Mouse (Mus musculus): ENCODE measurements around the gene Rcsd1. TPM values are rescaled to one million over a fixed set of nuclear protein-coding genes. Genes with fewer than 3 reads are reported as not detected.
"Not testable (repeated sequence)": the region's sequence is repeated elsewhere in the genome, so short reads cannot be mapped to it uniquely, and the experiment has no call there.

Gene Rcsd1
- polyA plus RNA-seq, 1 experiment = 13.2 TPM

- no peak for DNase-seq (ENCODE audit: low spot score)
Measured at GRCm38 (mm10) chr1:165689845-165690244, 19.7 kb downstream of the Rcsd1 start.

- no peak for DNase-seq (ENCODE audit: low spot score)
Measured at GRCm38 (mm10) chr1:165687861-165688260, 21.7 kb downstream of the Rcsd1 start.

- no peak for DNase-seq (ENCODE audit: low spot score)
Measured at GRCm38 (mm10) chr1:165686963-165687362, 22.6 kb downstream of the Rcsd1 start.

GRCm38 (mm10) chr1:165686349-165686748, 23.2 kb downstream of the Rcsd1 start:
- DNase-seq (ENCODE audit: low spot score) = no peak

GRCm38 (mm10) chr1:165684261-165685203, 25.0 kb downstream of the Rcsd1 start:
- DNase-seq (ENCODE audit: low spot score) = no peak

GRCm38 (mm10) chr1:165682056-165682853, 27.3 kb downstream of the Rcsd1 start:
- DNase-seq (ENCODE audit: low spot score) = no peak

GRCm38 (mm10) chr1:165681045-165681794, 28.3 kb downstream of the Rcsd1 start:
- no peak for DNase-seq (ENCODE audit: low spot score)

GRCm38 (mm10) chr1:165680086-165680485, 29.5 kb downstream of the Rcsd1 start:
- not testable (repeated sequence) for DNase-seq (ENCODE audit: low spot score)

- DNase-seq (ENCODE audit: low spot score) = no peak
Measured at GRCm38 (mm10) chr1:165679618-165679997, 29.9 kb downstream of the Rcsd1 start.

GRCm38 (mm10) chr1:165678861-165679617, 30.5 kb downstream of the Rcsd1 start:
- no peak for DNase-seq (ENCODE audit: low spot score)

- no peak for DNase-seq (ENCODE audit: low spot score)
Measured at GRCm38 (mm10) chr1:165677558-165677957, 32.0 kb downstream of the Rcsd1 start.

- DNase-seq (ENCODE audit: low spot score) = no peak
Measured at GRCm38 (mm10) chr1:165676993-165677392, 32.6 kb downstream of the Rcsd1 start.

GRCm38 (mm10) chr1:165675167-165675566, 34.4 kb downstream of the Rcsd1 start:
- DNase-seq (ENCODE audit: low spot score) = no peak

- DNase-seq (ENCODE audit: low spot score) = no peak
Measured at GRCm38 (mm10) chr1:165672355-165672754, 37.2 kb downstream of the Rcsd1 start.

GRCm38 (mm10) chr1:165670056-165670455, 39.5 kb downstream of the Rcsd1 start:
- DNase-seq (ENCODE audit: low spot score) = no peak

- DNase-seq (ENCODE audit: low spot score) = no peak
Measured at GRCm38 (mm10) chr1:165668904-165669303, 40.7 kb downstream of the Rcsd1 start.

- no peak for DNase-seq (ENCODE audit: low spot score)
Measured at GRCm38 (mm10) chr1:165667380-165667779, 42.2 kb downstream of the Rcsd1 start.

GRCm38 (mm10) chr1:165666944-165667343, 42.6 kb downstream of the Rcsd1 start:
- DNase-seq (ENCODE audit: low spot score) = no peak

GRCm38 (mm10) chr1:165665758-165666157, 43.8 kb downstream of the Rcsd1 start:
- DNase-seq (ENCODE audit: low spot score) = no peak

- no peak for DNase-seq (ENCODE audit: low spot score)
Measured at GRCm38 (mm10) chr1:165663277-165663676, 46.3 kb downstream of the Rcsd1 start.

Data from urinary bladder, adult 2 months (tissue).